Mouse (Mus musculus): ENCODE data around the gene Ilvbl.

- no peak for TF ChIP-seq CTCF (IDR thresholded peaks at IDR 0.05; ENCODE audit: low read depth)
- TF ChIP-seq EP300 (IDR thresholded peaks at IDR 0.05; ENCODE audit: low read depth): no peak
These were observed 18.8 kb downstream of the Ilvbl start for GRCm38 (mm10) chr10:78592856-78593379.

All from liver, embryonic 14.5 days (tissue).